Mouse (Mus musculus): Measurements from ENCODE around the gene 5730507C01Rik.
"Not testable (repeated sequence)": the region's sequence is repeated elsewhere in the genome, so short reads cannot be mapped to it uniquely, and the experiment has no call there.

5730507C01Rik gene

DNA sequence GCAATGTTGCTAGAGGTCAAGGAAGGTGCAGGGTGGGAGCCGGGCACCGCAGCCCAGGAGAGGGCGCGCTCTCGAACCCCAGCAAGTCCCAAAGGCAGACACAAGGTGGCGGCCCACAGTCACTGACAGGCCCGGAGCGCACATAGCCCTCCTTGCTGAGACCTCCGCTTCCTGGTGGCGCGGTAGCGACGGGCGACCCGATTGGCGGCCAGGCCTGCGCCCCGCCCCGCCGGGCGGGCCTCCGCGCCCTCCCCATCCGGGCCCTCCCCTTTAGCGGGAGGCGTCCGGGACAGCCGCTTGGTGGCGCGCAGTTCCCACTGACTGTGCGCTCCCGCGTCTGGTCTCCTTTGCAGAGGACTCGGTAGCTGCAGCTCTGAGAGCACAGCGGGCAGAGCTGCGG is at the start of gene 5730507C01Rik:
Gene 5730507C01Rik (plus strand): TSS at position 340 of the 400 bp plus-strand sequence.
- DNase-seq (ENCODE audit: low read depth, low spot score) = peak; percentile 1

DNA sequence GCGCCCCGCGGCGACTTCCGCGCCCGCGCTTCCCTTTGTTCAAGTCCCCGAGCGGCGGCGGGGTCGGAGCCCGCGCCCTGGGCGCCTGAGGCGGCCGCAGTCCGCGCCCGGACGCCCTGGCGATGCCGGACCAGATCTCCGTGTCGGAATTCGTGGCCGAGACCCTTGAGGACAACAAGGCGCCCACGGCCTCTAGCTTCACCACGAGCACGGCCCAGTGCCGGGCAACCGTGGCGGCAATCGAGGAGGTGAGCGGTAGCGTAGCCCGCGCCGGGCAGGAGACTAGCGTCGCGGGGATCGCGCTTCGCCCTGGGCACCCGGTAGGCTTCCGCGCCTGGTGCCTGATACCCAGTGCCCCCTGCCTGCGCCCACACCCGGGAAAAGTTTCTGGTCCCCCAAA is 306 bp downstream of the 5730507C01Rik start:
- not testable (repeated sequence) for DNase-seq (ENCODE audit: low read depth, low spot score)

DNA sequence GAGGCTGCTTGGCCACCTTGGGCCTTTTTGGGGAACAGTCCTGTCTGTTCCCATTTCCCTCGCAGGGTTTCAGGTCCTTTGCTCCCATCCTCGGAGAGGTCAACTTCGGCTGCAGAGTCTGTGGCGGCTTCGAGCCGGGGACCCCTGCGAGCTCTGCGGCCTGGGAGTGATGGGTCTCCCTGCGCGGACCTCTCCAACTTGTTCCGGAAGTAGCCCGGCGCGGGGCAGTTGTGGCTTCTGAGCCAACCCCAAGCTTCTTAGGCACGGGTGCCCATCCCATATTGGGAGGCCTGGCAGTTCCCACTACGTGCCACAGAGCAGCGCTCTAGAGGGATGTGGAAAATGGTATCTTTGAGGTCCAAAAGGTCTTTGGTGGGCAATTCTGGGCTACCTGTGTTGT is 767 bp downstream of the 5730507C01Rik start:
- DNase-seq (ENCODE audit: low read depth, low spot score) = not testable (repeated sequence)

Data from forelimb bud, embryonic 11.5 days (tissue).